Mouse (Mus musculus): ENCODE results near the gene Pik3ca.

Pik3ca gene

GRCm38 (mm10) chr3:32397461-32398174 is at the start of gene Pik3ca:
Gene Pik3ca (plus strand): TSS chr3:32397671.
- peak; percentile 43 to 45 for DNase-seq (ENCODE audit: low spot score in 2 of 2)

GRCm38 (mm10) chr3:32347881-32348280 is 49.6 kb upstream of the Pik3ca start:
- DNase-seq (ENCODE audit: low spot score in 2 of 2) = no peak

- no peak for DNase-seq (ENCODE audit: low spot score in 2 of 2)
These were observed 36.2 kb upstream of the Pik3ca start for GRCm38 (mm10) chr3:32361221-32361620.

- no peak for DNase-seq (ENCODE audit: low spot score in 2 of 2)
These were observed 33.3 kb upstream of the Pik3ca start for GRCm38 (mm10) chr3:32364195-32364594.

GRCm38 (mm10) chr3:32364841-32365545 is 32.5 kb upstream of the Pik3ca start:
- DNase-seq (ENCODE audit: low spot score in 2 of 2) = peak in 1 of 2 experiments; percentile 2

DNA sequence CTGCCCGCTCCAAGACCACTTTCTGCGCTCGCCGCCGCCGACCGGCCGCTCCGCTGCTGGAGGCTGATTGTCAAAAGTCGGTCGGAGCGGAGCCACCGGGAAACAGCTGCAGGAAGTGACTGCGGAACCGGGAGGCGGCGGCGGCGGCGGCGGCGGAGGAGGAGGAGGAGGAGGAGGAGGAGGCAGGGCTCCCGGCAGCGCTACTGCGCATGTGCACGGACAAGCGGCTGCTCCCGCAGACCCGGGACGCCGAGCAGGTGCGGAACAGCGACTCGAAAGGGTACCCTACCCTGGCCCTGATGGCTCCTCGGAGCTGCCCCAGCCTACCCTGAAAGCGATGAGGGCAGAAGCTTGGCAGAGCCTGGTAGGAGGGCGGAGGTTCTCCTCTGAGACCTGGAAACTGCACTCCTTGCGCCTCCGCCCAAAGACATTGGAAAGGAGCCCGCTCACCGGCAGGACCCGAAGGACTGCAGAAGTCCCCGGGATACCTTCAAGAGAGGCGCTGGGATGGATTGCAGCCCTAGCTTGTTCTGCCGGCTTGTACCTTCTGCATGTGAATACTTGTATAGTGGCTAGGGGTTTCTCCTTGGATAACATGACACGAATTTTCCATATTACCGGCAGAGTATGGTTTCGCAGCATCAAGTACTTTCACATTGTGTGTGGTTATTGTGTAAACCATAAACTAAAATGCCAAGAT is 31.8 kb upstream of the Pik3ca start, which contains the start of gene Zmat3:
Gene Zmat3, minus strand, starts transcription at position 469 of the 700 bp plus-strand sequence.
- DNase-seq (ENCODE audit: low spot score in 2 of 2) = peak; percentile 78 to 85

- no peak for DNase-seq (ENCODE audit: low spot score in 2 of 2)
These were observed 31.2 kb upstream of the Pik3ca start for GRCm38 (mm10) chr3:32366246-32366734.

DNA sequence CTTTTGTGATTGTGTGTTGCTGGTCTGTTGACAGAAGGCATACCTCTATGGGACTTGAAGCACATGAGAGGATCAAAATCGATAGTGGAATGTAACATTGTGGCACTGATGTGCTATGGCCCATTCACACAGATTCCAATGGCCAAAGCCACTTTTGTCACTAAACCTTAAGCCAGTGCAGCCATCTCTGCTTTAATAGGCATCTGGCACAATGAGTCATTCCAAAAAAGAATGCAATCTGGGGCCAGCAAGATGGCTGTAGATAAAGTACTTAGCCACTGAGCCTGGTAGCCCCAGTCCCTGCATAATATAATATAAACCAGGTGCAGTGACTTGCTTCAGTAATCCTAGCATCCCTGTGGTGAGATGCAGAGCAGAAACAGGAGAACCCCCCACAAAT is 30.0 kb upstream of the Pik3ca start:
- DNase-seq (ENCODE audit: low spot score in 2 of 2) = no peak

DNA sequence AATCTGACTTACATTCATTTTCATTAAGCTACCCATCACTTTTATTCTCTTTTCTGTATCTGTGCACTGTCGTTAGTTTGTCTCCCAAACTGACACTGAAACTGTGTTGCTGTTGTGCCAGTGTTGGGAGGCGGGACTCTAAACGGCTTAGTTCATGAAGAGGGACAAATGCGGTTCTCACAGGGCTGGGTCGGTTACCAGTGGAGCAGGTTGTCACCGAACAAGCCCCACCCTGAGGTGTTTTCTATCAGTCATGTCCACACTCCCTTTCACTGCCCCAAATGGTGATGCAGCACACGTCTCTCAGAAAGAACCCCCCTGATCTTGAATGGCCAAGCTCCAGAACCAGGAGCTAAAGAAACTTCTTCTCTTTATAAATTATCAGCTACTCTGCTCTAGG is 25.5 kb upstream of the Pik3ca start:
- no peak for DNase-seq (ENCODE audit: low spot score in 2 of 2)

- no peak for DNase-seq (ENCODE audit: low spot score in 2 of 2)
These were observed 25.0 kb upstream of the Pik3ca start for GRCm38 (mm10) chr3:32372470-32372869.

GRCm38 (mm10) chr3:32373236-32373635 is 24.2 kb upstream of the Pik3ca start:
- no peak for DNase-seq (ENCODE audit: low spot score in 2 of 2)

DNA sequence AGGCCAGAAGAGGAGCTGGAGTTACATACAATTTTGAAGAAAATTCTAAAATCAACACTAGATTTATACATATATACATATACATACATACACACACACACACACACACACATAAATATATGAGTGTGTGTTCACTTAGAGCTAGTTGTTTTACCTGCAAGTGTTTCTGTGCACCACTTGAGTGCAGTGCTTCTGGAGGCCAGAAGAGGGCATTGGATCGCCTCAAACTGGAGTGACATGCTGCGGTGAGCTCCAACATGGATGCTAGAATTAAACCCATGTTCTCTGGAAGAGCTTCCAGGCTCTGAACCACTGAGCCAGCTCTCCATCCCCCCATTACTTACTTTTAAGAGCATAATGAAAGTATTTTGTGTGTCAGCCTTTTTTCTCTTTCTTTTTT is 17.6 kb upstream of the Pik3ca start:
- DNase-seq (ENCODE audit: low spot score in 2 of 2) = no peak

- DNase-seq (ENCODE audit: low spot score in 2 of 2) = no peak
These were observed 15.9 kb upstream of the Pik3ca start for GRCm38 (mm10) chr3:32381556-32381955.

DNA sequence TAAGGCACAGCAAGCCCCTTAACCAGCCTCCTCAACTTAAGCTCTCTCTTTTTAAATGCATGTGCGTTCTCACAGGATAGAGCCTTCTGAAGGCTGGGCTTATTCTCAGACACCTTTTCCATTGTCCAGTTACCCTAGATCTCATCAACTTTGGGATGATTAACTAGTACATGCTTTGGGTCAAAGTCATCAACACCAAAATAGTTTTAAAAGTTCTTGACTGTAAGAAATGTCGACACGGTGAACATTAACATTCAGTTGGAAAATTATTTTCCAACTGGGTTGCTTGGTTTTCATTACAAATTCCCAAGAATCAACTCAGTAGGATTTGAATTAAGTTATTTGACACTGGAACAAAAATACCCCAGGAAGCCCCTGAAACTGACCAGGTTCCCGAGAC is 4.6 kb upstream of the Pik3ca start:
- no peak for DNase-seq (ENCODE audit: low spot score in 2 of 2)

DNA sequence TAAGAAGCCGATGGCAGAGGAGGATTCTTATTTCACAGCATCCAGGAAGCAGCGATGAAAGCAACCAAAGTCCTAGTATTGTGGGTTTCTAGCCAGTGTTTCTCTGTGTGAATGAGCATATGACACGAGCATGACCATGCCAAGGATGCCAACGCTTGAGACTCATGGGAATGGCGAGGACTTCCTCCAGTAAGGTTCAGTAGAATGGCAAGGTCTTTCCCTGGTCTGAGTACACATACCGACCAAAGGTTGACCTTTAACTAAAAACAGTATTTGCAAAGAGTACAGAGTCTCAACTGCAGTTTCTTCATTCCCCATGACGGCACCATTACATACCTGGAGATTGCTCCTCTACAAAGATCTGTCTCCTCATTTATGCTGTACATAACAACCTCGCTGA is 3.5 kb upstream of the Pik3ca start:
- no peak for DNase-seq (ENCODE audit: low spot score in 2 of 2)

- peak in 1 of 2 experiments; percentile 39 for DNase-seq (ENCODE audit: low spot score in 2 of 2)
These were observed 1.5 kb upstream of the Pik3ca start for GRCm38 (mm10) chr3:32395771-32396551.

DNA sequence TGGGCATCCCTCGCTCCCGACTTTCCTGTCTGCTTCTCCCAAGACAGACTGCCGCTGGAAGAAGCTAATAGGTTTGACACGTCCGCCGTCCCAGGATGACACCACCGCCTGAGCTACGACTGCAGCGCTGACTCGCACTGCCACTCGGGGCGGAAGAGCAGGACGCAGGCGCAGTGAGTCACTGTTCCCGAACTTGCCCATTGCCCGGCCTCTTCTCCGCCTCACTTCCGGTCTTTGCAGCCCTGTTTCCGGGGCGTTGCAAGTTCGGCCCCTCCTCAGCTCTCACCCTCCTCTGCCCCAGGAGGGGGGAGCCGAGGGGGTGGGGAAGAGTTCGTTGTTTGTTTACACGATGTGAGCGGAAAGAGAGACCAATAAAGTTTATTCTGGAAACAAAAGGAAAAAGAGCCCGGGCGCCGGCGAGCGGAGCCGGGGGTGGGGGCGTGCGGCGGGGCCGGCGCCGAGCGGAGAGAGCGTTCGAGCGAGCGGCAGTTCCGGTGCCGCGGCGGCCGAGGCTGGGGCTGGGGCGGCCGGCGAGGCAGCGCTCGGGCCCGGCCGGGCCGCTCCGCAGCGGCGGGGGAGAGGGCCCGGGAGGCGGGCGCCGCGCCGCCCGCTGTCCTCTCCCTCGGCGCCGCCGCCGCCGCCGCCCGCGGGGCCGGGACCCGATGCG is 544 bp upstream of the Pik3ca start:
- peak; percentile 97 to 98 for DNase-seq (ENCODE audit: low spot score in 2 of 2)

GRCm38 (mm10) chr3:32398175-32398538 is 686 bp downstream of the Pik3ca start:
- DNase-seq (ENCODE audit: low spot score in 2 of 2) = no peak

- no peak for DNase-seq (ENCODE audit: low spot score in 2 of 2)
These were observed 1.2 kb downstream of the Pik3ca start for GRCm38 (mm10) chr3:32398623-32399022.

DNA sequence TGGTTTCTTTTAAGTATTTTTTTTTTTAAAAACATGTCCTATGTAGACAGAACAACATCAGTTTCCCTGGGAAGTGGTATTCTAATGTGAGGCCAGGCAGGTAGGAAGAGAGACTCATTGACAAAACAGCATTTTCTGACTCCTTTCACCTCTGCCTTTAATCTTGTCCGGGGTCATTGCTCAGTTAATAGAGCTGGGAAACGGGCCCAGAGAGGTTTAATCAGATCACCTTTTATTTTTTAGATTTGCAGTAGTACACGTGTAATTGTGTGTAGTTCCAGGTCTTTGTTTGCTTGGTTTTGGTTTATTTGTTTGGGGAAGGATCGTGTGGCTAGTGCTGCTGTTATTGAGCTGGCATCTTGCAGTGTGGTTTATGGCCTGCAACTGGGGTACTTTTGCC is 1.9 kb downstream of the Pik3ca start:
- DNase-seq (ENCODE audit: low spot score in 2 of 2) = no peak

GRCm38 (mm10) chr3:32399931-32400330 is 2.5 kb downstream of the Pik3ca start:
- no peak for DNase-seq (ENCODE audit: low spot score in 2 of 2)
